Mouse (Mus musculus): Measurements from ENCODE around the gene Aldh16a1.
"Not testable (repeated sequence)": the region's sequence is repeated elsewhere in the genome, so short reads cannot be mapped to it uniquely, and the experiment has no call there.

Aldh16a1 gene

DNA sequence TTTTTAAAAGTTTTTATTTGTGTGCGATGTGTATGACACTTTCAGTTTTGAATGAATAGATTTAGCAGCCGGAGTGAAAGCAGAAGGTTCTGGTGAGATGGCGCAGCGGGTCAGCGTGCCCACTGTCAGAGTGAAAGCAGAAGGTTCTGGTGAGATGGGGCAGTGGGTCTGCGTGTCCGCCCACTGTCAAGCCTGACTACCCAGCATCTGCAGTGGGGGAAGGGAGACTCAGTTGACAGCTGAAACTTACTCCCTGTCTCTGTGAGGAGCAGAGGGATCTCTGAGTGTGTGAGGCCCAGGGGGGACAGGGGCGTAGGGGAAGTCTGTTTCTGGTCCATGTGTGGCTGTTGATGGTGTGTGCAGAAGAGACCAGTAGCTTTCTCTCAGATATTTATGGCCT is 36.8 kb downstream of the Aldh16a1 start:
- DNase-seq (ENCODE audit: low spot score) = no peak

DNA sequence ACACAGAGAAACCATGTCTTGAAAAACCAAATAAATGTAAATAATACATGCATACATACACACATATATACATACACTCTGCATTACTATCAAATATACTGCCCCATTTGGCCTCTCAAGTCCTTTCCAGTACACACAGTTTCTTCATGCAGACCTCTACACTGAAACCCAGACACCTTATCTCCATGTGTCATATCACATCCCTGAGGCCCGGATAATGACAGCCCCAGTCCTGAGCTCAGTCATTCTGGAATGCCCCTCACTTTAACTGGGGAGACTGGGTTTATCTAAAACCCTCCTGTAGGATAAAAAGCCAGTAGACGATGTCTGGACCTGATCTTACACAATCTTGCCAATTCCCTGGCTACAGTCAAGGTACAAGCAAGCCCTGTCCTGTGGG is 40.9 kb downstream of the Aldh16a1 start:
- no peak for DNase-seq (ENCODE audit: low spot score)

DNA sequence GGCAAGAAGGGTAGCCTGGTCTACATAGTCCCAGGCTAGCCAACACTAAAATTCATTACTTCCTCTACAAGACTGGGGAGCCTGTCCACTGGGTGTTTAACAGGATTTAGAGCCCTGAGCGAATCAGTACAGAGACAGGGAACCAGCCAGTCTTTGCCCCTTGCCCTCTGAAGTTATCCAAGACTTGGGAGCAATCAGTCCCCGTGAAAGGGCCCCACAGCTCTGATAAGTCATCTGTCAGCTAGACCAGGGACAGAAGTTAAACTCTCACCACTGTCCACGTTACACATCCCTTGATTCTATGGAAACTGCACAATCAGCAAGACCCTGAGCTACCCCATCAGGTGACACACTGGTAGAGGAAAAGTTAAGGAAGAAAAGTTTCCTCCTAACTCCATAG is 41.9 kb downstream of the Aldh16a1 start:
- DNase-seq (ENCODE audit: low spot score) = no peak

DNA sequence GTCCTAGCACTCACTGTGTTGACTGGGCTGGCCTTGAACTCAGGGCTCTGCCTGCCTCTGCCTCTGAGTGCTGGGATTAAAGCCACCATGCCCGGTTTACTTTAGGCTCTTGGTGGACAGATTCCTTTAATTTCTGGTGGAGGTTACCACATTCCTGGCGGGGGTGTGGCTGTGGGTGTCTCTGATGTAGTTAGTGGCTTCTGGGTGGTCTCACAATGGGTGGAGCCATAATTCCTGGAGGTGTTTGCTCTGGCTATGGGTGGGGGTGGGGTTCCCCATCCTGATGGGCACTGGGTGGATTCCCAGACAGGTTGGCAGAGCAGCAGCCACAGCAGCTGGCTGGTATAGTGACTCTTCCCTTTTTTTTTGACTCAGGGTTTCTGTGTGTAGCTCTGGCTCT is 42.4 kb downstream of the Aldh16a1 start:
- no peak for DNase-seq (ENCODE audit: low spot score)

DNA sequence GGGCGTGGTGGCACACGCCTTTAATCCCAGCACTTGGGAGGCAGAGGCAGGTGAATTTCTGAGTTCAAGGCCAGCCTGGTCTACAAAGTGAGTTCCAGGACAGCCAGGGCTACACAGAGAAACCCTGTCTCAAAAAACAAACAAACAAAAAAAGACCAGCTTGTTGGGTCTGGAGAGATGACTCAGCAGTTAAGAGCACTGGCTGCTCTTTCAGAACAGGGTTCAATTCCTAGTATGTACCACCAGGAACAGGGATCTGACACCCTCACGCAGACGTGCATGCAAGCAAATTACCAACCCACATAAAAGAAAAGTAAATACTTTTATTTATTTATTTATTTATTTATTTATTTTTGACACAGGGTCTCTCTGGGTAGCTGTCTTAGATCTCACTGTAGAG is 44.3 kb downstream of the Aldh16a1 start:
- DNase-seq (ENCODE audit: low spot score) = not testable (repeated sequence)

DNA sequence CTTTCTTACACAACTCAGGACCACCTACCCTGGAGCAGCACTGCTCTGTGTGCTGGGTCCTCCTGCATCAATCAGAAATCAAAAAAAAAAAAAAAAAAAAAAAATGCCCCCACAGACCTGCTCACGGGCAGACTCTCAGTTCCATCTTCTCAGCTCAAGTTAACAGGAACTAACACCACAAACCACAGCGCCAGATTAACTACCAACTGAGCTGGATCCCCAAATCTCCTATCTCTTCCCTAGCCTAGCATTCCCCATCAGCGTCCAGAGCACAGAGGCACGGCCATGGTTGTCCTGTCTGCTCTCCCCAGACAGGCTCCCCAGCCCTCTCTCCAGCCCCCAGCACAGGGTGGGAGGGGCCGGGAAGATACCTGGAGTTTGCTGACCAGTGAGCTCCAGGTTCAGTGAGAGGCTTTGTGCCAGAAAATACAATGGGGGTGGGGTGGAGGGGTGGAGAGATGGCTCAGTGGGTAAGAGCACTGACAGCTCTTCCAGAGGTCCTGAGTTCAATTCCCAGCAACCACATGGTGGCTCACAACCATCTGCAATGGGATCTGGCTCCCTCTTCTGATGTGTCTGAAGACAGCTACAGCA is 47.2 kb downstream of the Aldh16a1 start:
- no peak for DNase-seq (ENCODE audit: low spot score)

DNA sequence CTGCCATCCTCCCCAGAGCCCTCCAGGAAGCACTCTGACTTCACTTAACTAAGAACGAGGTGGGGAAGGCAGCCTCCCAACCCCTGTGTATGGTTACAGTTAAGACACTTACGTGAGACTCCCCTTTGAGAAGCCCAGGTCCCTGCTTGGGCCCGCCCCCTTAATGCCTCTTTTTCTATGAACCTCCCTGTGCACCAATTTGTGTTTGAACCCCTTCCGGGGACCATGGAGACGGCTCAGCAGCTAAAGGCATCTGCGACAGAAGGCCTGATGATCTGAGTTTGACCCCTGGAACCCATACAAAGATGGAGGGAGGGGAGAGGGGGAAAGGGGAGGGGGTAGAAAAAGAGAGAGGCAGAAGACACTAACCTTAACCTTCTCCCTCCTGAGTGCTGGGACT is 47.9 kb downstream of the Aldh16a1 start:
- no peak for DNase-seq (ENCODE audit: low spot score)

DNA sequence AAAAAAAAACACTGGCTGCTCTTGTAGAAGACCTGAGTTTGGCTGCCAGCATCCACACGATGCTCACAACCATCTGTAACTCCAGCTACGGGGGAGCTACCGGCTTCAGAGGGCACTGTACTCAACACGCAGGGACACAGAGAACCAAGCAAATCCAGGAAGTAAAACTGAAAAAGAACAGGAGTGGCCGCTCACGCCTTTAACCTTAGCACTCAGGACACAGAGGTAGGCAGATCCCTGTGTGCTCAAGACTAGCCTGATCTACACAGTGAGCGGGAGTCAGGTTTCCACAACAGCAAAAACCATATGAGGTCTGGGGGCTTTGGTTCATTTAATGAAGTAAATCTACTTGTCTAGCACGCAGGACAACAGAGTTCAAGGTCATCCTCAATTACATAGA is 48.9 kb downstream of the Aldh16a1 start:
- no peak for DNase-seq (ENCODE audit: low spot score)

DNA sequence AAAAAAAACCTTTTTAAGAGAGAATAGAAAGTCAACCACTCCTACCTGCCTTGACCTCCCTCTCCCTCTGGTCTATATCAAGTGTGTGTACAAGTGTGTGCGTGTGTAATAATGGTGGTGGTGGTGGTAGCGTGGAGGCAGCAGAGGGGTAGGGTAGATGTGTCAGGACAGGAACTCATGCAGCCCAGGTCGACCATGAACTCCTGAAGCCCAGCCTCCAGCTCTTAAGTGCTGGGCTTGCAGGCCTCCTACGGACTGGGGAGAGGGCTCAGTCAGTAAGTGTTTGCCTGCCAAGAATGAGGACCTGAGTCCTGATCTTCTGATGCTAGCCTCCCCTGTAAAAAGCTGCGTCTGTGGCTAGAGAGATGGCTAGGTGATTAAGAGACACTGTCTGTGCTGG is 49.4 kb downstream of the Aldh16a1 start:
- no peak for DNase-seq (ENCODE audit: low spot score)

DNA sequence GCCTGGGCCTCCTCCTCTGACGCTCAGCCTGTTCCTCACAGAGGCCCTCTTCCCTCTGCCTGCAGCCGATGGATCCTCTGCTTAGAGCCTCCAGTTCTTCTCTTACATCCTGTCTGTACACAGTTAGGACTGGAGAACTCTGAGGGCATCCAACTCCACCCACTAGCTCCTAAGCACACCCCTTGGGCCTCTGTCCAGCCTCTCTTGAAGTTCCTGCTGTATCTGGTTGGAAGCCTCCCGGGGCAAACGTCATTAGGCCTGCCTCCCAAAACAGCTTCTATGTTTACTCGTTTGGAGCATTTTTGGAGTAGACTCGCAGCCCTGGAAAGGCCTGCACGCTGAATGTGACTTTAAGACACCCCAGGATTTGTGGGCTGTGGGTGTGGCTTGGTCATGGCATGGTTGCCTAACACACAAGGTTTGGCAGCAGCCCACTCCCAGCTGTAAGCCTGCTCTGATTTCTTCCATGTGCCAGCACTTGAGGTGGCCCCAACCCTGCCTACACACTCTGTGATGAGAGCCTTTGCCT is 50.7 kb downstream of the Aldh16a1 start, which contains the start of gene Fcgrt:
Gene Fcgrt, minus strand, starts transcription at position 200 of the 529 bp plus-strand sequence.
- no peak for DNase-seq (ENCODE audit: low spot score)

DNA sequence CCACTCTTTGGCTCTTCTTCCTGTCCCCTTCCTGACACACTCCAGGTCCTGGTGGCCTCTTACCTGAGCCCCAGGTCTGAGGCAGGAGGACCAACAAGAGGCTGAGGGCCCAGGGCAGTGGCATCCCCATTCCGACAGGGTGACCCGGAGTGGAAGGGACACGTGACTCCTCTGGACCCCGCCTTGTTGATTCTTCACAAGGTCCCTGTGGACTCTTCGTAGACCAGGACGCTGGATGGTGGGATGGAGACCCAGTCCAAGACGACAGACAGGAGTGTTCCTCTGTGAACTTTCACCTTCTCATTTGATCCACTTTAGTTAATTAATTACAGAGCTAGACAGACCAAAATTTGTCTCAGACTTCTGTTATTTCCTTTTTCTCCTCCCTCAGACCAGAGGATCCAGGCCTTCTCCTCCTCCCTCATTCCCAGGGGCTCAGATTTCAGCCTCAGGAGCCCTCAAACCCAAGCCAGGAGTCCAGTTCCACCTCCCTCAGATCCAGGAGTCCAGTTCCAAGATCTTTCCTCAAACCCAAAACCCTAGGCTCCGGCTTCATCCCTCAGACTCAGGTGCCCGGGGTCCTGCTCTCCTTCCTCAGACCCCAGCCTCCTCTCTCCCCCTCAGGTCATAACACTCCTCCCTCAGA is 51.3 kb downstream of the Aldh16a1 start:
- no peak for DNase-seq (ENCODE audit: low spot score)

DNA sequence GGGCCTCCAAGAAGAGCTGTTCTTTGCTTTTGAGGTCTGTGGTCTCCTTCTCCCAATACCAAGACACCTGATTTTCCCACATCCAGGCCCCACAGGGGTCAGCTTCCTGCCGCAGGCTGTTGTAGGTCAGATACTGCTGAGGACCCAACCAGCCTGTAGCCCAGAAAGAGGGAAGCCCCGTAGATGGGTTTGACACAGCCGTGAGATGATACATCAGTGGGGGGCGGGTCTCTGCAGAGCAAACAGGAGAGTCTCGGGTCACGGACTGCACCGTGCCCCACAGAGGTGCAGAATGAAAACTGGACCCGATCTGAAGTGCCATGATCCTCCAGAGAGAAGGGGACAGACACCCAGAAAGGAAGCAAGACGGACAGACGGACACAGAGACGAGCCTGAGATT is 51.9 kb downstream of the Aldh16a1 start:
- DNase-seq (ENCODE audit: low spot score) = no peak

DNA sequence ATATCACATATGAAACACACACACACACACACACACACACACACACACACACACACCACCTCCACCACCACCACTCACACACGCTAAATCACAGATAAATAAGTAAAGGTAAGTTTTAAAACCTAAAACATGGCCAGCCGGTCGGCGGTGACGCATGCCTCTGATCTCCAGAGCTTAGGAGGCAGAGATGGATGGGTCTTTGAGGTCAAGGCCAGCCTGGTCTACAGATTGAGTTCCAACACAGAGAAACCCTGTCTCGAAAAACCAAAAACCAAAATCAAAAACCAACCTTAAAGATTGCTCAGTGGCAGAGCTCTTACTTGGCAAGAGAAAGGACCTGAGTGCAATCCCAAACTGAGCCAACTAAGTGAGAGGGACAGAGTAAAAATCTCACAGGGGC is 54.3 kb downstream of the Aldh16a1 start:
- DNase-seq (ENCODE audit: low spot score) = no peak

DNA sequence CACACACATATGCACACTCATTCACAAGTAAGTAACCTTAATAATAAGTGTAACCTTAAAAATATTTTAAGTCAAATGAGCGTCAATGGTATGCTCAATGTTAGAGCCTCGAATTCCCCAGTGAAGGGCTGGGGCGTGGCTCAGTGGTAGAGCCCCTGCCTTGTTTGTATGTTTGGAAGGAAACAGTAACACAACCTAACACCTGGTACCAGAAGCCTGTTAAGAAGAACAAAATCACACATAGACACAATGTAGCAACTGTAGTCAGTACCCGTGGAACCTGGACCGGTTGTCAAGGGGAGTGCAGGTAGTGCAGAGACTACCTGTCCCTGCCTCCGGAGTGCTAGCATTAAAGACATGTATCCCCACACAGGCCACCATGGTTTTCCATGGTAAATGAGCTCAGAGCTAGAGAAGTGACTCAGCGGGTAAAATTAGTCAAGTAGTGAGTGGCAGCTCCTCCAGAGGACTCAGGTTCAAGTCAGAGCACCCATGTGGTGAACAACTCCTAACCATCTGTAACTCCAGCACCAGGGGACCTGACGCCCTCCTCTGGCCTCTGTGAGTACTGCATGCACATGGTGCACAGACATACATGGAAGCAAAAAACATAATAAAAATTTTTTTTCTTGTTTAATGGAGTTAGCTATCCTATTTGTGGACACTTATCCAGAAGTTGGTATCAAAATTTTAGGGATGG is 55.7 kb downstream of the Aldh16a1 start:
- no peak for DNase-seq (ENCODE audit: low spot score)

DNA sequence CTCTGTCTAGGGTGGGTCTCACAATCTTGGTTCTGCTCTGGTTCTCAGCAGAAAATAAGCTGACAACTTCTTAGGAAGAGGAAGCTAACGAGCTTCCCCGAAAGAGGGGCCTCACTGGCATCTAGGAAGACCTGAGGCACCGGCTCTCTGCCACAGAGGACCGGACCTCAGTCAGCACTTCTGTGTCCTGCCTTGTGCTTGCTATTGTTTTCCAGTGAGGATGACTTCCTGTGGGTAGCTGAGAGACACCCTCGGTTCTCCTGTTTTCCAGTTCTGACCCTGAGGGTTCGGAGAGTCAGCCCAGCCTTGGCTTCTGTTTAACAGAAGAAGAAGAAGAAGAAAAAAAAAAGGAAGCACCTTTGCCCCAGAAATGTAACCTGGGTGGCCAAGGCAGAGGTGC is 56.9 kb downstream of the Aldh16a1 start:
- no peak for DNase-seq (ENCODE audit: low spot score)

DNA sequence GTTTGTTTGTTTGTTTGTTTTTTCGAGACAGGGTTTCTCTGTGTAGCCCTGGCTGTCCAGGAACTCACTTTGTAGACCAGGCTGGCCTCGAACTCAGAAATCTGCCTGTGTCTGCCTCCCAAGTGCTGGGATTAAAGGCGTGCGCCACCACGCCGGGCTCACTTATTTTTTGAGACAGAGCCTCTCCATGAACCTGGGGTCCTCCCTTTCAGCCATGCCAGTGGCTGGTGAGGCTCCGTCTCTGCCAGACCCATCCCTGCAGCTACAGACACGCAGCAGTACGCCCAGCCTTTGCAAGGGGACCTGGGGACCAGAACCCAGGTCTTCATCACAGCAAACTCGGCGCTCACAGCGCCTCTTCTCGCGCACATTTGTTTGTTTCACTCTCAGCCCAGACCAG is 58.4 kb downstream of the Aldh16a1 start:
- DNase-seq (ENCODE audit: low spot score) = not testable (repeated sequence)

DNA sequence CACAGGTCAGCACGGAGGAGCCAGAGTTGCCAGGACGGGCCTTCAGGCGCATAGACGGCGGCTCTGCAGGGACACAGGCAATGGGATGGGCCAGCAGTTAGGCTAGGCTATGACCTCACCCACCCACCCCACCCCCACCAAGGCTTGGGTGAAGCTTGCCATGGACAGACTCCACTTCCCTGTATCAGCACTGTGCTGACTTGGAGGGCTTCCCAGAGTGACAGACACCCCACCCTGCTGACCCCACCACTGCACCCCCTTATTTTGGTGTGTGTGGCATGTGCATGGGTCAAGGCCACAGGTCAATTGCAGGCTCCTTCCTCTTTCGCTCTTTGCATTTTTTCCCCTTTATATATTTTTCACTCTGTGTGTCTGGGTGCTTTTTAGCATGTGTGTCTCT is 59.0 kb downstream of the Aldh16a1 start:
- DNase-seq (ENCODE audit: low spot score) = no peak

DNA sequence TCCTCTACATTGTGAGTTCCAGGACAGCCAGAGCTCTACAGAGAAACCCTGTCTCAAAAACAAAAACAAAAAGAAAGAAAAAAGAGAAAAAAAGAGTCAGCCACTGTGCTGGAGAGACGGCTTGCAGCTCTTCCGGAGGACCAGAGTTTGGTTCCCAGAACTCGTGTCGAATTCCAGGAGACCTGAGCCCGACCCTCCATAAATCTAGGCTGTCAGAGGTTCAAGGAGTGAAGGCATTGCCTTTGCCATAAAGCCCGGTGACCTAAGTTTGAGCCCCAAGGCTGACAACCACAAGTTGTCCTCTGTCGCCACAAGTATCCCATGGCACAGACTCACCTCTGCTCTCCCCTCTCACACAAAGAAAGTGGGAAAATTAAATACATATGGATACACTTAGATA is 60.3 kb downstream of the Aldh16a1 start:
- no peak for DNase-seq (ENCODE audit: low spot score)

DNA sequence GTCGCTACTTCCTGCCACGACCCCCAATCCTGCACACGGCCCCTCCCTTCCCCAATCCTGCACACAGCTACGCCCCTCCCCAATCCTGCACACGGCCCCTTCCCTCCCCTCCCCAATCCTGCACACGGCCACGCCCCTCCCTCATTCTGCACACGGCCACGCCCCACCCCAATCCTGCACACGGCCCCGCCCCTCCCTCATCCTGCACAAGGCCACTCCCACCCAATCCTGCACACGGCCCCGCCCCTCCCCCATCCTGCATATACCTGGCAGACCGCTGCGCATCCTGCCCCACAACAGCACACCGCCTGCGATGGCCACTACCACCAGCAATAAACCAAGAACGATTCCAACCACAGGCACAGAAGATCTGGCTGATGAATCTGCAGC is 60.9 kb downstream of the Aldh16a1 start:
- no peak for DNase-seq (ENCODE audit: low spot score)

DNA sequence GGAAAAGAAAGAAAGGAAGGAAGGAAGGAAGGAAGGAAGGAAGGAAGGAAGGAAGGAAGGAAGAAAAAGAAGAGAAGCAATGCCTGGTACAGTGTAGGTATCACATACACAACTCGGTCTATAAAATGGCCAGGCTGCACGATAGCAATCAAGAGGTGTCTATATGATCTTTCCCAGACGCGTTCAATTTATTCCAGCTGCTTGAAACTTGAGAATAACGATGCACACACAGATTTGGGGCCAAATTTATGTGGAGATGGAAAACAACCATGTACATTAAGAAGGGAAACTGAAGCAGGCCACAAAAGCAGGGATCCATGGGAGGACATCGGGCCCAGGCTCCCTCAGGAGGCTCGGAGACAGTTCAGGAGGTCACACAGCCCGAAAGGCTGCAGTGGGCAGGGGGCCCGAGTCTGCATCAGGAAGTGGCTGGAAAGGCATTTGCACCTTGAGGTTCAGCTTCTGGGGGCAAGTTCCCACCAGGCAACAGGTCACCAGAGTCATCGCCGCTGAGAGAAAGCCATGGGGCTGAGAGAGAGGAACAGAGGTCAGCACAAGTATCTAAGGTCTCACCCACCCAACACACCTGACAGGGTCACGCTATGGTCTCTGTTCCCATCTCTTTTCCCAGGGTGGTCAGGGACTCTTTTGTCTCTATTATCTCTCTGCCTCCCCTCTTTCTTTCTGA is 61.4 kb downstream of the Aldh16a1 start:
- DNase-seq (ENCODE audit: low spot score) = no peak

DNA sequence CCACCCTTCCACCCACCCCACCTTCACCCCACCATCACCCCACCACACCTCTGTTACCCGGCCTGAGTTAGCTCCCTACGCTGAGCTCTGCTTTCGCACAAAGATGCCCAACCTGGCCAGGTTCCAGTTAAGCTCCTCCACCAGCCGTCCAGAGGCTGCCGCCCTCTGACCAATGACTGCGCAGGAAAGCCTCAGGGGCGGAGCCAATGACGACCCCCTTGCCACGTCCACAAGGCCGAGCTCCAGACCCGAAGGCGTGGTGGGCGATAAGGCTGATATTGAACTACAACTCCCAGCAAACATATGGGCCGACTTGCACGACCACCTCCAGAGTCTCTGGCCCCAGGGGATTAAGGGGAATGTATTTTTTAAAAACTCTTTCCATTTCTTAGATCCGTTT is 62.3 kb downstream of the Aldh16a1 start, which contains the start of gene Rcn3:
Gene Rcn3, minus strand, starts transcription at position 174 of the 400 bp plus-strand sequence.
- no peak for DNase-seq (ENCODE audit: low spot score)

All from T-cell, adult 2 months (primary cell).